Mouse (Mus musculus) midbrain, embryonic 11.5 days (tissue): Measurements from ENCODE around the gene Cox4i1. TPM values are rescaled to one million over a fixed set of nuclear protein-coding genes. Genes with fewer than 3 reads are reported as not detected.

ENCODE experiments used
- ATAC-seq: fragments of 200-750 bp; cut with Nextera tagmentation; 2 replicates; pipeline ENCODE4 v1.8.0; 2017; ENCODE audit warnings: moderate TSS enrichment, moderate library complexity; ENCODE audit not compliant: low FRiP score
- DNase-seq: peaks from one replicate; pipeline ENCODE4 v3.0.0; 2015; ENCODE audit warnings: low spot score; ENCODE audit errors: missing footprints
- H3K27ac ChIP-seq: fragments of 300-500 bp; sonication (generic); 2 replicates; pipeline ENCODE4 v1.5.1; 2014; ENCODE audit warnings: low read depth, low read length
- H3K27me3 ChIP-seq: fragments of 300-500 bp; sonication (generic); 2 replicates; pipeline ENCODE4 v1.6.1; 2014; ENCODE audit warnings: mild to moderate bottlenecking, low read length, moderate library complexity, mixed read lengths; ENCODE audit not compliant: control insufficient read depth, insufficient read depth
- H3K36me3 ChIP-seq: fragments of 300-500 bp; sonication (generic); 2 replicates; pipeline ENCODE4 v1.6.1; 2014; ENCODE audit warnings: mild to moderate bottlenecking, low read length, moderate library complexity, mixed read lengths; ENCODE audit not compliant: control insufficient read depth, insufficient read depth
- H3K4me1 ChIP-seq: fragments of 300-500 bp; sonication (generic); 2 replicates; pipeline ENCODE4 v1.6.1; 2014; ENCODE audit warnings: low read length; ENCODE audit not compliant: control insufficient read depth, insufficient read depth
- H3K4me2 ChIP-seq: fragments of 300-500 bp; sonication (generic); 2 replicates; pipeline ENCODE4 v1.6.1; 2014; ENCODE audit warnings: mild to moderate bottlenecking, moderate library complexity
- H3K4me3 ChIP-seq: fragments of 300-500 bp; sonication (generic); 2 replicates; pipeline ENCODE4 v1.5.1; 2014; ENCODE audit warnings: low read depth, low read length
- H3K9ac ChIP-seq: fragments of 300-500 bp; sonication (generic); 2 replicates; pipeline ENCODE4 v1.6.1; 2014; ENCODE audit warnings: low read length
- H3K9me3 ChIP-seq: fragments of 300-500 bp; sonication (generic); 2 replicates; pipeline ENCODE4 v1.6.1; 2016; ENCODE audit warnings: low read length; ENCODE audit not compliant: control insufficient read depth
- WGBS: fragments of 180-500 bp; shearing (Covaris S2); extraction: QIAGEN DNeasy Blood & Tissue Kit; methylation state at CpG from one replicate; pipeline ENCODE4 v1.1.7; 2014; 5-methylcytosine and 5-hydroxymethylcytosine counted together
- polyA plus RNA-seq: library from polyadenylated mRNA; unstranded; fragments of >200 nt; fragmentation: Nextera tagmentation; extraction: Ambion mirVana; gene quantifications from 2 replicates; pipeline ENCODE4 v1.2.1, GENCODE M21; 2014

Cox4i1 gene
- polyA plus RNA-seq: 937 and 953 TPM in 2 replicates

- H3K4me1 ChIP-seq: peaks cover 18% of the 10 kb centered on the region
- peak within 1 kb of the TSS; percentile 27; the same call in 1 of the 2 replicates for H3K27ac ChIP-seq
- H3K9ac ChIP-seq: peak within 1 kb of the TSS; percentile 77
- H3K4me3 ChIP-seq: peak within 1 kb of the TSS; percentile 92
- WGBS: under 1% methylated on average over 92 of the region's 105 CpGs
- peak within 1 kb of the TSS; percentile 89 for H3K4me2 ChIP-seq
- DNase-seq (peak; percentile 99), ATAC-seq (peak; percentile 93)
- H3K9me3 ChIP-seq: no peaks in the 10 kb centered on the region
- peaks cover 2% of the 10 kb centered on the region for H3K36me3 ChIP-seq
- H3K27me3 ChIP-seq: no peaks in the 10 kb centered on the region
Observed at GRCm38 (mm10) chr8:120667561-120668373, at the start of gene Cox4i1, which contains the start of gene Gm27021. Gene Cox4i1 (plus strand): TSS chr8:120668222. Gene Gm27021 (minus strand): TSS chr8:120668079.

- peaks cover 37% of the 10 kb centered on the region for H3K4me1 ChIP-seq
- WGBS: 72% methylated on average over 11 of the region's 11 CpGs
- ATAC-seq: no peak
Observed at GRCm38 (mm10) chr8:120619235-120620180, 48.5 kb upstream of the Cox4i1 start.

GRCm38 (mm10) chr8:120620441-120620840 is 47.6 kb upstream of the Cox4i1 start:
- H3K27ac ChIP-seq: 0 out of 2 replicates have a peak overlapping the region, but pooled peaks have one; percentile 14
- no peak overlapping the region for H3K4me2 ChIP-seq
- 36% methylated on average over 7 of the region's 7 CpGs for WGBS
- ATAC-seq: no peak
- H3K36me3 ChIP-seq: no peaks in the 10 kb centered on the region
- no peak overlapping the region for H3K4me3 ChIP-seq
- no peak for DNase-seq
- peak overlapping the region; percentile 24; the same call in 1 of the 2 replicates for H3K9ac ChIP-seq
- no peaks in the 10 kb centered on the region for H3K27me3 ChIP-seq
- peaks cover 37% of the 10 kb centered on the region for H3K4me1 ChIP-seq
- H3K9me3 ChIP-seq: no peaks in the 10 kb centered on the region

More at GRCm38 (mm10) chr8:120619235-120620180, 48.5 kb upstream of the Cox4i1 start:
- Histone ChIP-seq H3K36me3 (no peaks in the 10 kb centered on the region), H3K9ac (peak overlapping the region; percentile 24; the same call in 1 of the 2 replicates), H3K4me2 (no peak overlapping the region), H3K27ac (no peak overlapping the region), H3K4me3 (no peak overlapping the region), H3K27me3 (no peaks in the 10 kb centered on the region), H3K9me3 (no peaks in the 10 kb centered on the region)
- no peak for DNase-seq

- peaks cover 25% of the 10 kb centered on the region for H3K4me1 ChIP-seq
- DNase-seq (no peak), ATAC-seq (no peak)
- no peaks in the 10 kb centered on the region for H3K9me3 ChIP-seq
- no peak overlapping the region for H3K9ac ChIP-seq
- WGBS: 44% methylated on average over 14 of the region's 14 CpGs
- H3K36me3 ChIP-seq: no peaks in the 10 kb centered on the region
- no peaks in the 10 kb centered on the region for H3K27me3 ChIP-seq
- H3K4me3 ChIP-seq: no peak overlapping the region
- no peak overlapping the region for H3K4me2 ChIP-seq
- H3K27ac ChIP-seq: no peak overlapping the region
Observed at GRCm38 (mm10) chr8:120622161-120622560, 45.9 kb upstream of the Cox4i1 start.

GRCm38 (mm10) chr8:120623608-120624007 is 44.4 kb upstream of the Cox4i1 start:
- Histone ChIP-seq H3K36me3 (no peaks in the 10 kb centered on the region), H3K4me1 (peaks cover 14% of the 10 kb centered on the region), H3K9ac (no peak overlapping the region), H3K27me3 (no peaks in the 10 kb centered on the region), H3K27ac (no peak overlapping the region), H3K4me3 (no peak overlapping the region), H3K4me2 (no peak overlapping the region), H3K9me3 (no peaks in the 10 kb centered on the region)
- ATAC-seq: no peak
- 21% methylated on average over 2 of the region's 2 CpGs for WGBS
- no peak for DNase-seq

- H3K27me3 ChIP-seq: no peaks in the 10 kb centered on the region; the same call in 1 of the 2 replicates
- ATAC-seq (no peak), DNase-seq (no peak)
- no peak overlapping the region for H3K4me3 ChIP-seq
- no peak overlapping the region for H3K9ac ChIP-seq
- peaks cover 7% of the 10 kb centered on the region; the same call in 1 of the 2 replicates for H3K4me1 ChIP-seq
- no peaks in the 10 kb centered on the region for H3K9me3 ChIP-seq
- no peaks in the 10 kb centered on the region for H3K36me3 ChIP-seq
- H3K4me2 ChIP-seq: no peak overlapping the region
- WGBS: 64% methylated on average over 11 of the region's 11 CpGs
- H3K27ac ChIP-seq: no peak overlapping the region
Observed at GRCm38 (mm10) chr8:120626461-120626860, 41.6 kb upstream of the Cox4i1 start.

- Histone ChIP-seq H3K4me3 (no peak overlapping the region), H3K36me3 (no peaks in the 10 kb centered on the region), H3K9me3 (no peaks in the 10 kb centered on the region), H3K4me2 (no peak overlapping the region), H3K4me1 (peaks cover 4% of the 10 kb centered on the region; the same call in 1 of the 2 replicates), H3K27ac (no peak overlapping the region), H3K27me3 (no peaks in the 10 kb centered on the region; the same call in 1 of the 2 replicates), H3K9ac (no peak overlapping the region)
- WGBS: 95% methylated on average over 5 of the region's 5 CpGs
- DNase-seq (no peak), ATAC-seq (no peak)
Observed at GRCm38 (mm10) chr8:120627298-120627697, 40.7 kb upstream of the Cox4i1 start.

- H3K9ac ChIP-seq: no peak overlapping the region
- no peaks in the 10 kb centered on the region for H3K36me3 ChIP-seq
- no peak overlapping the region for H3K27ac ChIP-seq
- H3K4me3 ChIP-seq: no peak overlapping the region
- no peak for DNase-seq
- peaks cover 21% of the 10 kb centered on the region for H3K27me3 ChIP-seq
- no peaks in the 10 kb centered on the region for H3K9me3 ChIP-seq
- H3K4me2 ChIP-seq: no peak overlapping the region
- no peak for ATAC-seq
- H3K4me1 ChIP-seq: peaks cover 10% of the 10 kb centered on the region
- WGBS: 49% methylated on average over 5 of the region's 5 CpGs
Observed at GRCm38 (mm10) chr8:120630031-120630430, 38.0 kb upstream of the Cox4i1 start.
